Mouse (Mus musculus) monocyte, adult 2 months (primary cell): ENCODE measurements around the gene Wars2.

Experiments used
- DNase-seq, 2 experiments: peaks; one replicate each; pipeline ENCODE4 v3.0.0; 2022; ENCODE audit warnings: low spot score in 2 of 2, low read depth in 1 of 2

Wars2 gene

DNA sequence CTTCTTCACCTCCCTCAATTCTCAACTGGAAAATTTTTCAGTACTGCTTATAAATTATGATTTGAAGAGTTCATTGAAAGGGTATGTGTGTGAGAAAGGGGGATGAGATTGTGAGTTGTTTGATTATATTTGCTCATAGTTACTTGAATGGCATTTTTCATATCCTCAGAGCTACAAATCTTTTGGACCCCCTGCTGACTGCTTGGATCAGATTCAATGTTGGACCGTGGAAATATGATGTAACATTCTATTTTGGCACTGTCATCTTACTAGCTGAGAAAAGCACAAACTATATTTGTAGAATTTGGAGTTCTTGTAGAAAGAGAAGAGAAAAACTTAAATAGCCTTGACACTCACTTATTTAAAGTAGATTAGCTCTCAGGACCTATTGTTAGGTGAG is 43.5 kb downstream of the Wars2 start:
- DNase-seq: no peak

DNA sequence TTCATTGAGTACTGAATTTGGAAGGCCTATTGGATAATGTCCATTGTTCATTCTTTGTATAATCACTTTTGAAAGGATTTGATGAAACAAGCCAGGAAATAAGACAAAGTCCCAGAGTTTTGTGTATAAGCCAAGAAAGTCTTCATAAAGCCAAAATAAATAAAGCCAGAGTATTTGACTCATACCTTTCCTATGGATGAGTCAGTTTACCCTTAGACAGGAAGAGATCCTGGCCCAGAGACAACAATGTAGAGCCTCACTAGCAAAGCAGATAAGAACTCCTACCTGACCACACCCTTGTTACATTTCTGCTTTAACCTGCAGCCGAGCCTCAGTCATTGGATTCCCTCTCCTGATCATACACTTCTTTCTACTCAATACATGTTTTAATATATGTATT is 47.2 kb downstream of the Wars2 start:
- DNase-seq: no peak

DNA sequence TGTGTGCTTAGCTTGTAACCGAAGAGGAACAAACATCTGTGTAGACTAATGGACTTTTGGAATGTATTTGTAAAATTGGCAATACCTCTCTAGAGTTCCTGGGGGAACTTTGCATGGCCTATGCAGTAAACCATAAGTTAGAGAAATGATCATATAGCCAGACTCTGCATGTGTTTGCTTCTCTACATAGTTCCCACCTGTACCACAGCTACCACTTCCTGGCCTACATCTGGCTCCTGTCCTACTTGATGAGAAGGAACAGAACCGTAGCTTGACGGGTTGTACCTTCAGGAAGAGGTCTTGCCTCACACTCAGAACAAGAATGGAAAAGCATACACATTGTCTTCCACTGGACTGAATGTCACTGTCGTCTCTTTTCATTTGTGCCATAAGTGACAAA is 52.7 kb downstream of the Wars2 start:
- DNase-seq: no peak

GRCm38 (mm10) chr3:99203331-99203730 is 62.5 kb downstream of the Wars2 start:
- DNase-seq: no peak

GRCm38 (mm10) chr3:99208416-99208815 is 67.5 kb downstream of the Wars2 start:
- DNase-seq: no peak

- no peak for DNase-seq
Measured at GRCm38 (mm10) chr3:99211105-99211698, 70.3 kb downstream of the Wars2 start.

- DNase-seq: no peak
Measured at GRCm38 (mm10) chr3:99227807-99228206, 86.9 kb downstream of the Wars2 start.

DNA sequence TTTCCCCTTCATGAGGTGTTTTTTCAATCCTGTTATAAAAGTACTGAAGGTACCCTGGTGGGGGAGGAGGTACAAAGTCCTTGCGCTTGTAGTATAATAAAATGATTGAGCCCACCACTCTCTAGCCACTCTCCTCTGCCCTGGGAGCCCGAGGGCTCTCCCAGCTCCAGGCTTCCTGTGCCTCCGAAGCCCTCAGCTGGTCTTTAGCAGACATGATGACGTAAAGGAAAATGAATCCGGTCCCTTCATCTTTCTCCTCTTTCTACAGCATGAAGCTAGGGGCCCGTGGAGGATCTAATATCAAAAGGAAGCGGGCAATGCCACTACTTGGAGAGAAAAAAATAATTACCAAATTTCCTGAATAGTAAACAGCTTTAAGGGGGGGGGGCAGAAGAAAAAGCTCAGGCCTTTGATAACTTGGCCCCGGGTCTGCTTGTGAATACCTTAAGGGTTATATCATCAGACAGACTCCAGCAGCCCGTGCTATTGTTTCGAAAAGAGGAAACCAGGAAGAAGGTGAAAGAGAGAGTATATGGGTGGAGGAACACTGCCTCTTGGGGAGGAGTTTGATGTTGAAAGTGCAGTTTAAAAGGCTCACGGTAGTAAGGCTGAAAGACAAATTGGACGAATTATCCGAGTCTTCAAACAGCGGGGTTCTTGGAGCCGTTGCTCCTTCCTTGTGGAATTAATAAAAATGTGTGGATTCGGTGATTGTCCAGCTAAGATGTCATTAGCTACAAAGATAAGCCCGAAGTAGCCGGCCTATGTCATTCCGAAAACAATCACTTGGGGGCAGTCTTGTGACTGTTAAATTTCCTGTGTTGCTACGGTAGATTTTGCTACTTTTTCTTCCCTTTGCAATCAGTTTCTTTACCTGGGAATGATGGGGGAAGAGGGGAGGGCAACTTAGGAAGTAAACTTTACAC is 92.8 kb downstream of the Wars2 start:
- no peak for DNase-seq

GRCm38 (mm10) chr3:99234319-99234869 is 93.5 kb downstream of the Wars2 start:
- no peak for DNase-seq

DNA sequence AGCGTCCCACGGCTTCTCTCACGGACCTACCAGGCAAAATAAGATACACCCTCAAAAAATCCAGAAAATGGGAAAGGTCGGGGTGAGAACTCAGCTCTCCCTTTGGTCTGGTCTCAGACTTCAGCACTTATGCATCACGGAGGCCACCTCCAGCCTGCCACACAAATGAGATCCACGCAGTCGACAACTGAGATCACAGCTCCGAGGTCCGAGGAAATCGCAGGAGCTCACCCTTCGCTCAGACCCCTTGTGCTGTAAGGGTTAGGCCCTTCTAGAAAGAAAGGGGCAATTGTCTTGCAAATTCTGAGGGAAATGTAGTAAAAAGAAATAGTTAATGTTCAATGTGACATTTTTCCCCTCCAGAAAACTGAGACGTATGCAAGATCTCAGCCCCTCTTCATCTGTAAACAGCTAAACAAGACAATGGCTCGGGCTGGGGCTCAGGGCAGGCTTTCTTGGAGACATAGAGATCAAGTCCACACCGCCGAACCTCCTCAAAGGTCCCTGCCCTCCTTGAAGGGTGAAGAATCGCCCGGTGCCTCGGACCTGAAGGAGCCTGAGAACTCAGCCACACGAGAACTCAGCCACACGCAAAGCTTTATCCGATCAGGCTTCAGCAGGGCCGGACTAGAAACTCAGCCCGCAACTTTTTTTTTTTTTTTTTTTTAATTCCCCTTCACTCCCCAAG is 94.4 kb downstream of the Wars2 start:
- DNase-seq: no peak

GRCm38 (mm10) chr3:99235804-99236755 is 95.2 kb downstream of the Wars2 start:
- DNase-seq: no peak

- DNase-seq: no peak
Measured at GRCm38 (mm10) chr3:99238691-99239090, 97.8 kb downstream of the Wars2 start.

DNA sequence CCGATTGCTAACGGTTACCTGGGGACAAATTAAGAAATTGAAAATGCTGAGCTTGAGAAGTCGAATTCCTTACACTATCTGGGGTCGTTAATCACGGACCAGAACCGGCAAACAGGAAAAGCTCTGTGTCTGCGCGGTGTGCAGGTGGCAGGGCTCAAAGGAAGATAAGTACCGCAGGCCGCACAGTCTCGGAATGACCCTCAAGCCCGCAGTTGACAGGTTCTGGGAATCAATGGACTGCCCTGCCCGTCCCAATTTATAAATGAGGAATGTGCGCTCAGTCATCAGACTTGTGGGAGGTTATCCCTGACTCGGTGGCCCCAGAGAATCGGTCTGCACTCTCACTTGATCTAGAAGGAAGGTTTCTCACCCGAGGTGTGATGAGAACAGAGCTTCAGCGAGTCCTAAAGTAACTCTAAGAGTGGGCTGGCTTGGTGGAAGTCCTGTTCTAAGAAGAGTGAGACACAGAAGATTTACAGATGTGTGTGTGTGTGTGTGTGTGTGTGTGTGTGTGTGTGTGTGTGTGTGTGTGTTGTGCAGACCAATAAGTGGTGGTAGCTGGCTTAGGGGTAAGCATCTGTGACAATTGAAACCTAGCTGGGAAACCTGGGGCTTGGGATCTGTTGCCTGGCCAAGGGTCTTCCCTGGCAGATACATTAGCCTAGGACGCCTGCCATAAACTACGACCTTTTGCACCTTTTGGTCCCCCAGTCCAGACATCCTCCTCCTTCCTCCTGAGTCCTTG is 98.6 kb downstream of the Wars2 start:
- DNase-seq: no peak

- no peak for DNase-seq
Measured at GRCm38 (mm10) chr3:99240213-99240720, 99.4 kb downstream of the Wars2 start, which contains the start of gene Tbx15. TSS of gene Tbx15 (plus strand) at chr3:99240381.

- DNase-seq: no peak
Measured at GRCm38 (mm10) chr3:99240811-99241738, 100.2 kb downstream of the Wars2 start.

DNA sequence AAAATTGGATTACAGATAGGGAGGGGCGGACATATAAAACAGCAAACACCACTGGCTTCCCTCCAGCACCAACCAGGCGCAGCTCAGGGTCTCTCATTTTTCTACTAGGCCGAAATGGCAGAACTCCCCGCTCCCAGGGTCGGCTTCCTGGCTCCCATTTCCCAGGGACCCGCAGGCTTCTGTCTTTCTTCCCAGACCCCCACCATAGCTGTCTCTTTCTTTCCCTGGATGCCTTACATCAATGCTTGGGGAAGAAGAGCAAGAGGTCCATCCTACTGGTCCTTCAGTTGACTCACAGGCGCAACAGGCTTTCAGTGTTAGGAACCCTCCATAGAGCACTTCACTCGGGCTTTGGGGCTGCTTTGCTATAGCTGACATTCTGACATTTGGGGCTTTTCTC is 101.6 kb downstream of the Wars2 start:
- DNase-seq: no peak

DNA sequence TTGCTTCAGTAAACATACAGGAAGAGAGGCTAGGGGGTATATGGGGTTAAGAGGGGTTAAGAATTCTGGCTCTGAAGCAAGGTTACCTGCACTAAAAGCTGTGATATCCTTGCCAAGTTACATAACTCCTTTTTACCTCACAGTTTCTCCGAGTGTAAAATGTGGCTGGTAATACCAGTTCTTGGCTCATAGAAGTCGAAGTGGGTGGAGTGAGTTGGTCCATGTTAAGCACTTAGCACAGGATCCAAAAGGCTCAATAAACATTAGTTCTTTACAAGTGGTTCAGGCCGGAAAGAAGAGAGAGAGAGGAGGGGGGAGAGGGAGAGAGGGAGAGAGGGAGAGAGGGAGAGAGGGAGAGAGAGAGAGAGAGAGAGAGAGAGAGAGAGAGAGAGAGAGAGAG is 104.5 kb downstream of the Wars2 start:
- no peak for DNase-seq

- no peak for DNase-seq
Measured at GRCm38 (mm10) chr3:99246629-99247028, 105.8 kb downstream of the Wars2 start.

DNA sequence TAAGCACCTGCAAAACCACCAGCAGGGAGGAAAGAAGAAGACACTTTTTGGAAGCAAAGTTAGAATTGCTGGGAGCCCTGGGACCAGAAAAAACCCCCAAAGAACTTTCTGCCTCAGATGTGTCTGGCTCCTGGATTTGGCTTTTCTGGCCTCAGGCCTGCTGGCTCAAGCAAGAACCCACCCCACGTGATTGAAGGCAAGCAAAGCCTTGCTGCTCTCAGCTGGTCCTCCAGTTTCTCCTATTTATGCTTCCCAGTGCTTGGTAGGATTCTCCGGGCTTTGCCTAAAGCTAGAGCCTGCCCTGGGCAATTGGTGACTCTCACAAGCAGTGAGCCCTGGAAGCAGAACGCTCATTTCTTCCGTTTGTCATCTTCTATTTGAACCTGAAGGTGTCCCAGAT is 106.7 kb downstream of the Wars2 start:
- DNase-seq: no peak
